Mouse (Mus musculus) frontal cortex, adult 2 months (tissue): ENCODE measurements around the gene Ints3. TPM values are rescaled to one million over a fixed set of nuclear protein-coding genes. Genes with fewer than 3 reads are reported as not detected.
A peak's percentile ranks its signal among the peaks of the same experiment; 100 is the strongest.

Experiments used
- DNase-seq, 2 experiments: peaks; one replicate each; pipeline ENCODE4 v3.0.0; 2022; ENCODE audit warnings: low spot score in 1 of 2; ENCODE audit errors: extremely low spot score in 1 of 2
- polyA plus RNA-seq: library from polyadenylated mRNA; depleted of rRNA; stranded (reverse); fragments of >200 nt; gene quantifications from 2 replicates; pipeline ENCODE4 v1.2.3, GENCODE M21; 2012; rRNA removed

Gene Ints3
- polyA plus RNA-seq = 44.3 and 49.0 TPM in 2 replicates

DNA sequence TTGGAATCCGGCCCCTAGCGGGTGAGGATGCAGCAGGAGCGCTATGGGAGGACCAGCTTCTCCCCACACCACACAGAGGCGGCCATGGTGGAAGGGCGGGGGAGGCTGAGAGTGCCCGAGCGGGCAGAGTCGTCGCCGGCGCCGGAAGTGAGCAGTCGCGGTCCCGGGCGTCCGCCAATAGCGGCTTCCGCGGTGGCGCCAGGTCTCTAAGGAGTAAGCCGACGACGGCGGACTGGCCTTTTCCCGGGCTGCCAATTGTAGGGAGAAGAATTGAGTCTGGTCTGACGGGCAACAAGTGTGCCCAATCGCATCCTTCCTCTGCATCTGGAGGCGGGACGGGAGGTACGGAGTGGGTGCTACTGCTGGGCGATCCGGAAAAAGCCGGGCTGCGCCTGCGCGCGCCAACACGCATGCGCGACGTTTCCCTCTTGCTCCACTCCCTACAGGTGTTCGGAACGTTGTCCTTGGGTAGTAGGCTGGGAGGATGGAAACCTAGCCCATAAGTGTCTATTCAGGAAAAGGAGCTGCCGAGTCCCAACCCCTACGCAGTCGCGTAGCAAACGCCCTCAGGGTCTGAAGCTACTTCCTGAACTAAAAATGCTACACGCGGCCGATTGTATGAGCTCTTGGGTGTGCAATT, at the start of gene Ints3:
TSS of gene Ints3 (minus strand) at position 242 of the 640 bp plus-strand sequence.
- peak; percentile 100 for DNase-seq

GRCm38 (mm10) chr3:90475831-90476611, 42.6 kb upstream of the Ints3 start, which contains the start of gene Ilf2:
Ilf2 (plus strand) TSS chr3:90476126.
- DNase-seq = peak; percentile 96 to 98

DNA sequence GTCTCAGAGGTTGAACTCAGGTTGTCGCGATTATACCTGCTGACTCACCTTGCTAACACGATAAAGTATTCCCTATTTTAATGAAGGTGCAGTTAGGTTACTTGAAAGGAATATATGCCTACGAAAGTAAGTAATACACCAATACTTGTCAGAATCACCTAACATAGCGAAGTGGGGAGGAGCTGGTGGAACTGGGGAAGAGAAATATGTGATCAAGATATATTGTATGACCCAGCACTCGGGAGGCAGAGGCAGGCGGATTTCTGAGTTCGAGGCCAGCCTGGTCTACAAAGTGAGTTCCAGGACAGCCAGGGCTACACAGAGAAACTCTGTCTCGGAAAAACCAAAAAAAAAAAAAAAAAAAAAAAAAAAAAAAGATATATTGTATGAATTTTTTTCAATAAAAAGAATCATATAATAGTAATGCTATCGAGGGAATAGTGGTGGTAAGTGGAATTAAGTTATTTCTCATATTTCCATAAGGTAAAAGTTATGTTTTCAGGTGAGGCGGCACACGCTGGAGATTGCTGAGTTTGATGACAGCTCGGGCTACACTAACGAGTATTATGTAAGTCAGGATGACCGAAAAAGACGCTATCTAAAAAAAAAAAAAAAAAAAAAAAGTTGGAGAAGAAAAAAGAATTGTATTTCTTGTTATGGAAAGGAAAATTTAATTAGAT, 41.9 kb upstream of the Ints3 start:
- DNase-seq = no peak

GRCm38 (mm10) chr3:90472213-90472612, 38.8 kb upstream of the Ints3 start:
- DNase-seq = peak in 1 of 2 experiments; percentile 63

DNA sequence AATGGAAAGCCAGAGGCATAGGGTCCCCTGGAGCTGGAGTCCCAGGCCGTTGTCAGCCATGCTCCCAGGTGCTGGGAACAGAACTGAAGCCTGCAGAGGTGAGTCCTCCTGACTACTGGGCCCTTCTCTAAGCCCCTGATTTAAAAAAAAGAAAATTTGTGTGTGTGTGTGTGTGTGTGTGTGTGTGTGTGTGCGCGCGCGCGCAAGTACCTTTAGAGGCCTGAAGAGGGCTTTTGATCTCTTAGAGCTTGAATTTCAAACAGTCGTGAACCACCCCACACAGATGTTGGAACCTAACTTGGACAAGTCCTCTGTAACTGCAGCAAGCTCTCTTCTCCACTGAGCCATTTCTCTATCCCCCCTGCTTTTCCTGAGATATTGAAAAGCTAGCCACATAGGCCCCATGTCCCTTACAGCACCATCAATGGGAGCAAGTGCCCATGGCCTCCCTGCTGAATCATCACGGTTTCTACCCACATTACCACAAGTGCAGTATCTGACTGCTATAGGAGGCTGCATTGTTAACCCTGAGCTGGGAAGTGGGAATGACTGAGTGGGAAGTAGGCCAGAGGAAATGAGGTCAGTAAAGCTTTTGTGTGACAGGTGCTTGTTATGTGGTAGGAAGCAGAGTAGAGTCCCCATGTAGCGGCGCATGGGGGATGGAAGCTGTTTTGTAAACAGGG, 34.3 kb upstream of the Ints3 start:
- no peak for DNase-seq

GRCm38 (mm10) chr3:90466311-90466766, 32.9 kb upstream of the Ints3 start:
- DNase-seq = peak in 1 of 2 experiments; percentile 81

GRCm38 (mm10) chr3:90465686-90466310, 32.4 kb upstream of the Ints3 start, which contains the start of gene Npr1:
Npr1 (minus strand) TSS chr3:90465866.
- no peak for DNase-seq

- DNase-seq = no peak
These were observed 31.8 kb upstream of the Ints3 start for GRCm38 (mm10) chr3:90465081-90465685.

GRCm38 (mm10) chr3:90464552-90465080, 31.2 kb upstream of the Ints3 start:
- DNase-seq = no peak

DNA sequence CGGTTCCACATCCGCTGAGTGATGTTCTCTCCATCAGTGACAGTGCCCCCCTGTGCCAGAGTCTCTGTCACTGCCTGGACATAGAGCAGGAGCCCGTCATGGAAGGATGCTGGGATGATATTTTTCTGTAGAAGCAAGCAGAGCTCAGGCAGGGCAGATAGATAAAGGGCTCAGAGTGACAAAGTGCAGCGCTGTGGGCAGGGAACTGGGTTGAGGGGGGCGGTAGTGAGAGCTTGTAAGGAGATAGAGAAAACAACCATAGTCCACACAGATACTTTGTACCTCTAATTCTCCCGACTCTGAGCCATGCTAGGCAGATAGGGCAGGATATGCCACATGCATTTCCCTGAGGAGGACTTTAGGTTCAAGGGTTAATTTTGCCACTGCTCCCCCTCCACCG, 29.2 kb upstream of the Ints3 start:
- DNase-seq = no peak

GRCm38 (mm10) chr3:90461935-90462334, 28.5 kb upstream of the Ints3 start:
- DNase-seq = no peak

DNA sequence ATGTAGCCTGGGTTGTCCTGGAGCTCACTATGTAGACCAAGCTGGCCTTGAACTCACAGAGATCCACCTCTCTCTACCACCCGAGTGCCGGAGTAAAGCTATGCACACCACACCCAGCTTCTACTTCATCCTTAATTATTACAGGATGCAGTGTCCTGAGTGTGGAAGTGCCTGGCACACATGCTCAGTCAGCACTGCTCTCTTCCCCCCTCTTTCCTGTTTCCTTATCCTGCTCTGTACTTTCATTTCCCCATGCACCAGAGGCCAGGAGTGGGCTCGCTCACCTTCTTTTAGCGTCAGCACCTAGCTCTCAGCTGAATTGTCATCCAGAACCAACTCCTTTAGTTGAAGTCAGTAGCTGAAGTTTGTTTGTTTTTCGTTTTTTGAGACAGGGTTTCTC, 26.9 kb upstream of the Ints3 start:
- DNase-seq = no peak

DNA sequence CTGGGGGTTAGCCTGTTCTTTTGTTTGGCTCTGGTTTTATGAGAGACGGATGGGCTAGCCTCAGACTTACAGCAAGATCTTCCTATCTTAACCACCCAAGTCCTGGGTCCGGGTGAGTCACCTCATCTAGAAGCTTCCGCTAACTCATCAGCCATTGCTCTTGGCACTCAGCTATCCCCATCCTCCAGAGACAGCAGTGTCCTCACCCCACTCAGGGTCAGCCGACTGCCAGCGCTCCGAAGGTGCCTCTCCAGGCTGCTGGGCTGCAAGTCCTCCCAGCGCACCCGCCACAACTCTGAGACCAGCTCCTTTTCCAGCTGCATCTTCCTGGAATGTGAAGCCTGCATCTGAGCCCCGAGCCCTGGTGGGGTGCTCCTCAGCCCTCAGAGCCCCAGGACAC, 26.3 kb upstream of the Ints3 start:
- DNase-seq = no peak

DNA sequence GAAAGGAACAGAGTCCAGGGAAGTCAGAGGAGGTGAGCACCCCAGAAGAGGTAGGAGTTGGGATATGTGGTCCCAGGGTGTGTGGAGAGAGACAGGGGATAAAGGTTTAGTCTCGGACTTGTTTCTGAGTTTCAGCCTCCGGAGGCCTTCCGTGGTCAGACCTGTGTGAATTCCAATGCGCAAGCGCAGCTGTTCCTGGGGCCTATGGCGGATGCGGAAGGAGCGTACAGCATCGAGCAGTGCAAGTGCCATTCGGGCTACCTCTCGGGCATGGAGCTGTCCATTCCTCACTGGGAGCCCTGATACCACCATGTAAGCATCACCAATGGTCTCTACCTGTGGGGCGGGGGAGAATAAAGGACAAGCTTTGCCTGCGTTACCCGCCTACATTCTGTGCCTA, 21.5 kb upstream of the Ints3 start:
- DNase-seq = no peak

DNA sequence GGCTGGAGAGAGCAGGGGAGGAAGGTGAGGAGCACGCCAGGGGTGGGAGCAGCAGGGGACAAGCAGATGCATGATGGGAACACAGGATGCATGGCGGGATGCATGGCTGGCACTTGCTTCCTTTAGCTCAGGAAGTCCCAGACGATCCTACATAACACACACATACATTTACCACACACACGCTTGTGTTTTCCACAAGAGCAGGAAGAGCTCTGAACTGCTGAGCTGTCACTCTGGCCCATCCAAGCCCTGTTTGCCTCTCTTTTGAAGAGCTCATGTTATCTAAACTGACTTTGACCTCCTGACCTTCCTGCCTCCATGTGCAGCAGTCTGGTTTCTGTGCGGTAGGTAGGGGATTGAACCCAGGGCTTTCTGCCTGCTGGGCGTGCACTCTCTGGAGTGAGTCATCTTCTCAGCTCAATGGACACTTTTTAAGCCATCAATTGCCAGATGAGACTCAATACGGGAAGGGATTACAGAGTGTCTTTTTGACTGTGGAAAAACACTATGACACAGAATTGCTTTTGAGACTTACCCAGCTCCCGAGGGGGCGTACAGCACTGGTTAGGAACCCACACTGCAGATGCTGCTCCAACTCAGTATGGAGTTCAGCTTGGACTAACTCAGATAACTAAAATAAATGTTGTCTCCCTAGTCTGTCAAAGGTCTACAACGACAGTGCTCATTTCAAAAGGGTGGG, 18.1 kb upstream of the Ints3 start:
- DNase-seq = peak; percentile 46 to 69

DNA sequence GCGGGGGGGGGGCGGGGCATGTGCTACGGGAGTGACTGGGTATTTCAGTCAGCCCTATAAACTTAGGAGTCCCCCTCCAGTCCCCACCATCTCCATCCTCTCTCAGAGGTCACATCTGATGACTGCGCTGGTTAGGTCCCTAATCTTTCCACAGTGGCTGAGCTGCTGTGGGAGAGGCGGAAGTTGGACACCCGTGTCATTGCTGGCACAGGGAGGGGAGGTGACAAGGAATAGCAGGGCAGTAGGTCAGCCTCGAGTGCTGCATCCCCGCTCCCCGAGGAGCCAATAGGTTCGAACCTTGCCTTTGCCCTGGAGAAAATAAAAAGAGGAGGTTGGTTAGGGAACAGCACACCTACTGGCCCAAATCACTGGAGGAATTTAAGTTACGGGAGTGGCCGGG, 17.5 kb upstream of the Ints3 start:
- no peak for DNase-seq

- DNase-seq = no peak
These were observed 15.2 kb upstream of the Ints3 start for GRCm38 (mm10) chr3:90448626-90449025.

DNA sequence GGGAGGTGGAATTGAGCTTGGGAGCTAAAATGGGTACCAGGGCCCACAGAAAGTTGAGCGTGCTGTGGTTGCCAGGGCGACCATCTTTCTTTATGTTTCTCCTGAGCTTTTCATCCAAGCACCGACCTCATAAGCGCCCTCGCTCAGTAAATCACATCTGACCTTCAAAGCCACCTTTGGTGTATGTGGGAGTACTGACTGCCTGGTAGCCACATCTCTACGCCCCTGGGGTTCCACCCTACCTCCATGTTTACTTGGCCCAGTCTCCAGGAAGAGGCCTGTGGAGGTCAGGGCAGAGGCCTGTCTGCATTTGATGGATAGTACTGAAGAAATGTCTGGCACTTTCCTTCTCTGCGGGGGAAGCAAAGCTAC, 13.7 kb upstream of the Ints3 start:
- DNase-seq = no peak
